Mouse (Mus musculus): Measurements from ENCODE around the gene Ppil4.

Gene Ppil4

DNA sequence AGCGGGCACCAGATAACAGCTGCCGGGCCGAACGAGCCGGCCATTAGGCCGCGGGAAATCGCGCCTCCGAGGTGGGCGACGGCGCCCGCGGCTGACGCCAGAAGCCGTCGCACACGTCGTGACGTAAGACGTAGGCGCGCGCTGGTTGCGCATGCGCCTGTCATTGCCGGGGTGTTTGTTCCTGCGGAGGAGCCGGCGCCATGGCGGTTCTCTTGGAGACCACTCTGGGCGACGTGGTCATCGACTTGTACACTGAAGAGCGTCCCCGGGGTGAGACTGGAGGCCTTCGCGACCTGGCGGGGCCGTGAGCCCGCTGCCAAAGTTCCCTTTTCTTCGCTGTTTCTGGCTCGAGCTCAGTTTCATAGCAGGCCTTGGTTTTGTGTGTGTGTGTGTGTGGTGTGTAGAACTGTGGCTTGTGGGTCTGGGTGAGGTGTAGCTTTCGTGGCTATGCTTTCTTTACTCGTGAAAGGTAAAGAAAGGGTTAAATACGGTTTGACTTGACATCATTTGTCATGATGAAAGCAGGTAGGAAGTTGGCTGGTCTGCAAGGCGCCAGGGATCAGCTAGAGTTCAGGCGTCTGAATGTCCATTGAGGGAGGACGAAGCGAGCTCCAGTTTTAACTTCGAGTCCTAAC is at the start of gene Ppil4, which contains the start of gene Ginm1:
Gene Ppil4, plus strand, starts transcription at position 141 of the 635 bp plus-strand sequence.
Gene Ginm1, minus strand, starts transcription at position 74 of the 635 bp plus-strand sequence.
- TF ChIP-seq GATA4 (IDR thresholded peaks at IDR 0.05; ENCODE audit: insufficient replicate concordance, low read length) = peak; percentile 72; the same call in 1 of the 2 replicates

DNA sequence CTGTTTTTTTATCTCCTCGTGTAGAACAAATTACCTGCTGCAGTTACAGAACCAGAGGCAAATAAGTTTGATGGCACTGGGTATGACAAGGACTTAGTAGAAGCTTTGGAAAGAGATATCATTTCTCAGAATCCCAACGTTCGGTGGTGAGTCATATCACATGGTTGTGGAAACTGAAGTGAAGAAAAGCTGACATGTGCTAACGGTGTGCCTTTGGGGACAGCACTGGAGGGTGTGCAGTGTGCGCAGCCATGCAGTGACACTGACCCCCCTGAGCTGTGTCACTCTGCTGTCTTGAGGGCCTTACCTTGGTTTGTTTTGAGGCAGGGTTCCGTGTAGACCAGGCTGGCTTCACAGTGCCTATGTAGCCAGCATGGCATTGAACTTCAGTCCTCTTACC is 43.9 kb upstream of the Ppil4 start:
- no peak for TF ChIP-seq GATA4 (IDR thresholded peaks at IDR 0.05; ENCODE audit: insufficient replicate concordance, low read length)

DNA sequence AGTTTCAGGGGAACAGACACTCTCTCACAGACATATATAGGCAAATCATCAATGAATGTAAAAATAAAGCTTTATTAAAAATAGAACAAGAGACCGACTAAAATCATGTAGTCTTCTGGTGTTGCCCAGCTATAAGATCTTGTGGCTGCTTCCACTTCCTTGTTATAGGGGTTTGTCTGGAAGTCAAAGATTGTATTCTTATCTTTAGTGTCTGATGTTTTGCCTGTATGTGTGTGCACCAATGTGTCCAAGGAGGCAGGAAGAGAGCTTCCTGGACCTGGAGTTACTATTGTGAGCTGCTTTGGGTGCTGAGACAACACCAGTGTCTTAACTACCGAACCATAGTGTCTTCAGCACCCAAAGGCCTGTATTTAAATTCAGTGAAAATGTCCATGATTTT is 35.1 kb upstream of the Ppil4 start:
- TF ChIP-seq GATA4 (IDR thresholded peaks at IDR 0.05; ENCODE audit: insufficient replicate concordance, low read length) = no peak

DNA sequence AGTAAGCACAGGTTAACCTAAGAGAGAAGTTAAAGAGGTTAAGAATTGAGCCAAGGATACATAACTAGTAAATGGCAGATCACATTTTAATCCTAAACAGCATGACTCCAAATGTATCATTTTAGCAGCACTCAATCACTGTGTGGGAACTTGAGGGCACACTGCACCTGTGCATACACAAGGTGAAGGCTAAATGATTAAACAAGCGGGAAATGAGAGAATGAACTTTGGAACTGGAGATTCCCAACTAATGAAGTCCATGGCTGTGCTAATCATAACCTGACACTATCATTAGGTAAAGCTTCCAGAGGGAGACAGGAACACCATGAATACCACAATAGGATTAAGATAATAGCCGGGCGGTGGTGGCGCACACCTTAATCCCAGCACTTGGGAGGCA is 20.3 kb upstream of the Ppil4 start:
- TF ChIP-seq GATA4 (IDR thresholded peaks at IDR 0.05; ENCODE audit: insufficient replicate concordance, low read length) = no peak

DNA sequence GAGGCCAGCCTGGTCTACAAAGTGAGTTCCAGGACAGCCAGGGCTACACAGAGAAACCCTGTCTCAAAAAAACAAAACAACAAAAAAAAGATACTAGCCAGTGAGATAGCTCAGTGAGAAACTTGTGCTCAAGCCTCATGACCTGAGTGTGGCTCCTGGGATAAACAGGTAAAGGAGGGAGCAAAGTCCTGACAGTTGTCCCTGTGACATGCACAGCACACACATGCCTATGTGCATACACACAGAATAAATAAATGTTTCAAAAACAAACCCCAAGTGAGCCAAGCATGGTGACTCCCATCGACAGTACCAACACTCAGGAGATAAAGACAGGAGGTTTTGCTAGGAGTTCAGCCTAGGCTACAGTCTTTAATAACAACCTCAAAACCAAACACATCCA is 19.9 kb upstream of the Ppil4 start:
- TF ChIP-seq GATA4 (IDR thresholded peaks at IDR 0.05; ENCODE audit: insufficient replicate concordance, low read length) = no peak

DNA sequence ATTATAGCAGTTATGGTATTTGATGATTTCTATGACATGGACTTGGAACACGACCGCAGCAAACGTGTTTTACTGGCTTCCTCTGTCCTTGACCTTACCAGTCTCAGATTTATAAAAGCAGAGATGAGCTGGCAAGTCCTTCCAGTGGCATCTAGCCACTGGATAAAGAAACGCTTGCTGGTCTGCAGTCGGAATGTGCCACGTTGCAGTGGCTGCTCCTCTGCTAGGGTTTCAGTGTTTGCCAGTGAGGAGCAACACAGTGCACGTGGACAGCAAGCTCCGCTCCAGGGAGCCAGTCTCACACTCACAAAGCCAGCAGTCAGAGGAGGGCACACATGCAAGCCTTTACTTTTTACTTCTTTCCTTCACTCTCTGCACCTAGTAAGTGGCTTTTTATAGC is 17.3 kb upstream of the Ppil4 start:
- no peak for TF ChIP-seq GATA4 (IDR thresholded peaks at IDR 0.05; ENCODE audit: insufficient replicate concordance, low read length)

DNA sequence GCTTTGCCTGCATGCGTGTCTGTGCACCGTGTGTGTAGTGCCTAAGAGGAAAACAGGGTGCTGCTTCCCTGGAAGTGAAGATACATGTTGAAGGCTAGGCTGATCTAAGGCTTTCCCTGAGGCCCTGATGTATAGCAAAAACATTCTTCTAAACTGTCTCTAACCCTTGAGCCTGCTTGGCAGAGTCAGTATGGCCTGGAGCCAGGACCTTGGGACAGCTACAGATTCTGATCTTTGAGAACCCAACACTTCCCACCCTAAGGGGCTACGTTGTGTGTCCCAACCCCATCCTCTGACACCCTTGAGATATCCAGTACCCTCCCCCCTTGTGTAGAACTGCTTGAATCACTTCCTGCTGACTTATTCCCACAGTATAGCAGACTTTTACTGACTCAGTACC is 14.3 kb upstream of the Ppil4 start:
- TF ChIP-seq GATA4 (IDR thresholded peaks at IDR 0.05; ENCODE audit: insufficient replicate concordance, low read length) = no peak

DNA sequence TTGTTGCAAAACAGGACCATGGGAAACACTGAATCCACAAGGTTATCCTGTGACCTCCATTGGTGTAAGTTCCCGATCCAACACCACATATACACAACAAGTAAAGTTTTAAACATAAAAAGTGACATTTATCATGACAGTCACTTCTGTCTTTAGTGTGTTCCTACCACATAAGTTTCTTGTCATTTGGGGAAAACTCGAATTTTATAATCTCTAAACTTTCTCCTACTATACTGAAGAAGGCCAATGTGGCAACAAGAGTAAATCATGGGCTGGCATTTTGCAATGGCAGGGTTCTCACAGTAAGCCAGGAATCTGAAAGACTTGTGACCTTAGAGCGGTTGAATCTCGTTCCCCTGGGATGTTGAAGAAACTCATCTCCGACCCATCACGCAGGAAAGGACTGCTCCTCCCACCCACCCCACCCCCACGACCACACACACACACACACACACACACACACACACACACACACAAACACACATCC is 12.9 kb upstream of the Ppil4 start:
- no peak for TF ChIP-seq GATA4 (IDR thresholded peaks at IDR 0.05; ENCODE audit: insufficient replicate concordance, low read length)

DNA sequence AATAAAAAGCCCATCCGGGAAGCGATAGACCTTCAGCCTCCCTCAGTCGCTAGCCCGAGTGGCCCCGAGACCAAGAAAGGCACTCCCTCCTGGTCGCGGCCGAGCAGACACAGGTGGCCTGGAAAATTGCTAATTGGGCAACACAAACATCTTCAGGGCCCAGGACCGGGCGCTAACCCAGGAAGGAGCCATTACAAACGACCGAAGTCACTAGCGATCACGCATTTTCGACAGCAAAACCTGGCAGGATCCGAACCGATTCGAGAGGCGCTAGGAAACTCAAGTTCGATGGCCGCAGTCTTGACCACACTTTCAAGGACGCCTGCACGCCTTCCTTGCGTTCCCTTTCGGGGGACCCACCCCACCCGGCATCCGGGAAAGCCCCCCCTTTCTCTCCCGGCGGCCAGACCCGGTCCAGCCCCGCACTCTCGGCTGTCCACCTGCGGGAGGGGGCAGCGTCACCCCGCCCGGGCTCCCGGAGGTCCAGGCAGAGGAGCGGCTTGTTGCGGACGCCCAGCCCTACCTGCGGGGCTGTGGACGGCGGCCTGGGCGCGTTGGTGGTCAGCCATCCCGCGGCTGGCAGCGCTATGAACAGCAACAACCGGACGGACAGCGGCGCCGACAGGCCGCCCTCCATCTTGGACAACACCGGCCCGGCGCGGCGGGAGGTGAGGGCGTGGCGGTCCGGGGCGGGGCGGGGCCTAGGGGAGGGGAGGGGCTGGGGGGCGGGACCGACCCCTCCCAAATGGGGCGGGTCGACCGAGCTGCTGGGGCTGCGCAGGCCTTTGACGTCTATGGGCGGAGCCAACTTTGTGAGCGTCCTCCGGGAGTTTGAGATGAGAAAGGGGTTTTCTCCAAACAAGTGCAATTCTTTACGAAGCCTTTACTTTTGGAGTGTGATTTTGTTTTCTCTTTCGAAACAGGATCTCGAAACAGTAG is 12.2 kb upstream of the Ppil4 start:
- no peak for TF ChIP-seq GATA4 (IDR thresholded peaks at IDR 0.05; ENCODE audit: insufficient replicate concordance, low read length)

DNA sequence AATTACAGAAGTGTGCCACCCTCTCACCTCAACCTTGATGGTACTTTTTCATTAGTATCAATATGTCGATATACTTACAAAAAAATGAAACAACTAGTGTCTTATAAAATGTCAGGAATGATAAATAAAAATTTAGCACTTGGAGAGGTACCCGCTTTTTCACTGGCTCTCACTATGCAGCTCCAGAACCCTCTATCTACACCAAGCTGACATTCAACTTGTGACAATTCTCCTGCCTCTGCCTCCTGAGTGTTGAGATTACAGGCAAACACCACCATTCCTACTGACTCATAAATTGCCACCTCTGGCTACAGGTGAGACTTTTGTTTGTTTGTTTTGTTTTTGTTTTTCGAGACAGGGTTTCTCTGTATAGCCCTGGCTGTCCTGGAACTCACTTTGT is 11.5 kb upstream of the Ppil4 start:
- TF ChIP-seq GATA4 (IDR thresholded peaks at IDR 0.05; ENCODE audit: insufficient replicate concordance, low read length) = no peak

DNA sequence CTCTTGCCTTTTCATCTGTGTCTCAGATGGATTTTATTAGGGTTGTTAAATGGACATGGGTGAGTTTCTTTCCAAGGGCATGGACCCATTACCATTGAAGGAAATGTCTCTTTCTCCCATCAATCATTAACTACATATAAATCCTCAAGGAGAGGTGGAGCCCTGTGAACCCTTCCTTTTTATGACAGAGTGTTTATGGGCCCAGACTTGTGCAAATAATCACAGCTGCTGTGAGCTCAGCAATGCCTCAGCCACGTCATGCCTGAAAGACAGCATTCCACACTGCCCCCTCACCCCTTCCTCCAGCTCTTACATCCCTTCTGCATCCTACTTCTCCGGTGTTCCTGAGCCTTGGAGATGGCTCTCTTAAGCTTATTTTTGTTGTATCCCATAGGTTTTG is 5.4 kb upstream of the Ppil4 start:
- TF ChIP-seq GATA4 (IDR thresholded peaks at IDR 0.05; ENCODE audit: insufficient replicate concordance, low read length) = no peak

DNA sequence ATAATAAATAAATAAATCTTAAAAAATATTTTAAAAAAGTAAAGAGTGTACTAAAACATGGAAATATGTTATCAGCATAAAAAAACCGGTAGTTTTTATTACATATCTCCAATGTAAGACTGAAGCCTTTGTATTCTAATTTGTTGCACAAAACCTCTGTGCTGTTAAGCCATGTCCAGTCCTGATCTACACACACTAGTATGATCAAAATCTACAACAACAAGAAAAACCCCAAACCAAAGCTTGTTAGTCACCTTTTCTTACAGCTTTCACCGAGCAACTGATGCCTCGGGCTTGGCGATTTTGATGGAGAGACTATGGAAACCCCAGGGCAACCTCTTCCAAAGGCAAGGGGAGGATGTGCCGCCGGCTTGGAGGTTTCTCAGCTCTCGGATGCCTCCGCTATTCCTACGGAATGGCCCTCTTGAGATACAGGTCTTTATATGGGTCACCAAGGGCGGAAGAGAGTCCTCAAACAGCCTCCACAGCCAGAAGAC is 389 bp upstream of the Ppil4 start:
- no peak for TF ChIP-seq GATA4 (IDR thresholded peaks at IDR 0.05; ENCODE audit: insufficient replicate concordance, low read length)

DNA sequence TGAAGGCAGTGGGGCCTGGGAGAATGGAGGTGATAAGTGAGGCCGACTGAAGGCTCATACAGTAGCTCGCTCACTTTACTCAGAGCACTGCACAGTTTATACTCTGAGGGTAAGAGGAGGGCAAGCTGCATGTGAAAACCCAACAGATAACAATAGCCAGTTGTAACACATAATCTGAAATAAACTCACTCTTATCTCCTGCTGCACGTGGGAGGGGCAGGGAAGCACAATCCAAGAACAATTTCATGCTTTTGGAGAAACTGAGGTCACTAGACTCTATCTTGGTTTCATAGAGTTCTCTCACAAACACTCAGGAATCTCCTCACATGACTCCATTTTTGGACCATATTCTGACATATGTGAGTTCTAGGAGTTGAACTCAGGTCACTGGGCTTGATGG is 8.6 kb downstream of the Ppil4 start:
- TF ChIP-seq GATA4 (IDR thresholded peaks at IDR 0.05; ENCODE audit: insufficient replicate concordance, low read length) = no peak

DNA sequence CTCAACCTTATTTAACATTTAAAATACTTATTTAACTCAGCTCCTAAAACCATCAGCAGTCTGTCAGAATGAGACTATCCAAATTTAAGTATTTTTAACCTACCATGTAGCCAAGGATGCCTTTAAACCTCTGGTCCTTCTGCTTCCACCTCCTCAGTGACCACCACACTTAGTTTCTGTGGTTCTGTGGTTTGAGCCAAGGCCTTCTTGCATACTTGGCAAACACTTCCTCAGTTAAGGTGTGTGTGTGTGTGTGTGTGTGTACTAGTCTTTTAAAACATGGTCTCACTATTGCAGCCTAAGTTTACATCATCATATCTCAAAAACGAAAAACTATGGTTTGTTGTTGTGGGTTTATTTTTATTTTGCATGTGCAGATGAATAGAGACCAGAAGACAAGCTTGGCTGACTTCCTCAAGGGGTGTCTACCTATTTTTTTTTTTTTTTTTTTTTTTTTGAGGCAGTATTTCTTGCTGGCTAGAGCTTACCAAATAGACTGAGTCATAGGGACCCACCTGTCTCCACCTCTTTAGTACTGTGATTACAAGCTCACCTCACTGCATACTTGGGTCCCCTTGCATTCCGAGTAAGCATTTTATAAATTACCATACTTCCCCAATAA is 9.9 kb downstream of the Ppil4 start:
- TF ChIP-seq GATA4 (IDR thresholded peaks at IDR 0.05; ENCODE audit: insufficient replicate concordance, low read length) = no peak

DNA sequence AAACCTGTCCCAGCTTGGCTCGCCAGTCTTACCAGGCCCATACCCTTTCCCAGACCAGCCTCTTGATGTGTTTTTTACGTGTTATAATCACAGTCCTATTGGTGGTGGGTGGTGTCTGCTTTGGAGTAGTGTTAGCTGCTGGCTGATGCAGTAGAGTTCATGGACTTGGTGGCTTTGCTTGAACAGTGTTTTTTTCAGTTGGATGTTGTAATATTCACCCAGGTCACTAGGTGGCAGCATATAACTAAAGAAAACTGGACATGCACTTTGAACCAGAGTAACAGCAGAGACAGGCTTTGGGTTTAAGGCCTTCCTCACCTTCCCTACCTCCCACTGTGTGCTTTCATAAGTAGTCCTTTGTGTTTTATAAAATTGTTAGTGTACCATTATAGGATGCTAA is 17.2 kb downstream of the Ppil4 start:
- no peak for TF ChIP-seq GATA4 (IDR thresholded peaks at IDR 0.05; ENCODE audit: insufficient replicate concordance, low read length)

Data from liver, adult (tissue).